Mouse (Mus musculus) olfactory bulb, adult 2 months (tissue): ENCODE measurements around the gene 3110082I17Rik. TPM values are rescaled to one million over a fixed set of nuclear protein-coding genes. Genes with fewer than 3 reads are reported as not detected.

ENCODE experiments used
- H3K27ac ChIP-seq: fragments of 200-500 bp; 2 replicates; pipeline ENCODE4 v1.5.1; 2012; ENCODE audit warnings: low read depth, low read length; ENCODE audit not compliant: insufficient read depth
- H3K4me1 ChIP-seq: fragments of 200-500 bp; 2 replicates; pipeline ENCODE4 v1.6.1; 2012; ENCODE audit warnings: low read length; ENCODE audit not compliant: control insufficient read depth, insufficient read depth
- H3K4me3 ChIP-seq: fragments of 200-500 bp; 2 replicates; pipeline ENCODE4 v1.5.1; 2012; ENCODE audit warnings: mild to moderate bottlenecking, low read depth, low read length, moderate library complexity; ENCODE audit not compliant: insufficient read depth
- CTCF ChIP-seq: fragments of 200-500 bp; IDR thresholded peaks from 2 replicates; pipeline ENCODE4 v1.5.1; 2012; ENCODE audit warnings: low read depth, mild to moderate bottlenecking, low read length, moderate library complexity; ENCODE audit not compliant: insufficient read depth
- POLR2A ChIP-seq: fragments of 200-500 bp; IDR thresholded peaks from 2 replicates; pipeline ENCODE4 v1.6.1; 2012; ENCODE audit warnings: mild to moderate bottlenecking, low read depth, low read length, moderate library complexity; ENCODE audit not compliant: insufficient read depth
- WGBS: fragments of 180-500 bp; shearing (Covaris S2); methylation state at CpG from one replicate; pipeline ENCODE4 v1.1.7; 2018; 5-methylcytosine and 5-hydroxymethylcytosine counted together
- polyA plus RNA-seq: library from polyadenylated mRNA; stranded (reverse); fragments of >200 nt; gene quantifications from 2 replicates; pipeline ENCODE4 v1.2.4, GENCODE M21; 2012; ENCODE audit warnings: low replicate concordance; ENCODE audit not compliant: missing spikeins, insufficient read depth, insufficient read length

Gene 3110082I17Rik
- polyA plus RNA-seq, 1 experiment, result not detected

DNA sequence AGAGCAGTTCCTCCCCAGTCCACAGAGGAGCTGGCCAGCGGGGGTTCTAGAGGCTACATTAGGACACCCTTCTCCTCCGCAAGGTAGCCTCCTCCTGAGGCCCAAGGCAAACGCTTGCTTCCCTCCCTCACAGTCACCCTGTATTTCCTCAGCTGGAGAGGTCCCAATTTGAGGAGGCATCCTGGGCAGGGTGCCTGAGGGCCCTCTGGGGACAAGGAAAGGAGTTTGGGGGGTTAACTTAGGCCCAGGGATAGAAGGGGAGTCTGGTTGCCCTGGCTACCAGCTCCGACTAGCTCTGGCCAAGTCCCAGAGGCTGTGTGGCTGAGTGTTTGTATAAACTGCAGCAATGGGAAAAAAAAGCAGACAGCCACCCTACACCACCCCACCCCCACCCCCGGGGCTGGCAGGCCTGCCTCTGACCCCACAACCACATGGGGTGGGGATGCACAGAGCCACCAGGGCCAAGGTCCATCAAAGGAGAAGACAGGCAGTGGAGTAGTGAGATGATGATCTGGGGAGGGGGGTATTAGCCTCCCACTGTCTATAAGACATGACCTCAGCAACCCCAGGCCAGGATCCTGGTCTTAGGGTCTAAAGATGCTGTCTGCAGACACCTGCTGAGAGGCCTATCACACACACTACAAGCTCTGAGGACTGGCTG, 95.3 kb downstream of the 3110082I17Rik start:
- WGBS, result 41% methylated on average over 5 of the region's 5 CpGs

DNA sequence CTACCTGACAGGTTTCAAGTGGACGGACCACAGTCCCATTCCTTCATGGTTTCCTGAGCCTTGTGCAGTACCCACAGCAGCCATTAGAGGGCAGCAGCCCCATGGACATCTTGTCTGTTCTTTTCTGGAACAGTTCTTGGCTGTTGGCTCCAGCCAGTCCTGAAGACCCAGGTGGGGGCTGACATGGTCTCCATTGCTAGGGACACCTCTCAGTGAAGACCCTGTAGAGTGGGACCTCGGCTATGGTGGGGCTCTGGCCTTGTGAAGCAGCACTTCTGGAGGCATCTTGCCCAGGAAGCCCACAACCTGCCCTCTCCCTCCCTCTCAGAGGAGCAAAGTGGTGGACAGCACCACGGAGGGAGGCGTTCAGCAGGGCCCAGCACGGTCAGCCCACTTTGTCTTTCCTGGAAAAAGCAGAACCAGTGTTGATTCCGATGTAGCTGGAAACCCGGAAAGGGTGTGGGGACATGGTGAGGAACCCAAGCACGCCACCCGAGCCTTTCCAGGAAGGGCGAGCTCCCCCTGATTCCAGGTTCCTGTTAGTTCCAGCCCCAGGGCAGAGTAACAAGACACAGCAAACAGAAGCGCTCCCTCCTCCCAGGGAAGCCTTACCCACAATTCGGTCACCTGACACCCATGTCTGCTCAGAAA, 95.9 kb downstream of the 3110082I17Rik start:
- no peak overlapping the region for H3K4me3 ChIP-seq
- 23% methylated on average over 12 of the region's 12 CpGs for WGBS
- no peak for TF ChIP-seq CTCF
- no peak for TF ChIP-seq POLR2A
- H3K4me1 ChIP-seq, result peaks cover 20% of the 10 kb centered on the region
- 0 out of 2 replicates have a peak overlapping the region, but pooled peaks have one; percentile 17 for H3K27ac ChIP-seq

More for the DNA sequence above, 95.3 kb downstream of the 3110082I17Rik start:
- TF ChIP-seq CTCF, result no peak
- TF ChIP-seq POLR2A, result no peak
- Histone ChIP-seq H3K4me1 (peaks cover 20% of the 10 kb centered on the region), H3K4me3 (no peak overlapping the region), H3K27ac (0 out of 2 replicates have a peak overlapping the region, but pooled peaks have one; percentile 17)

DNA sequence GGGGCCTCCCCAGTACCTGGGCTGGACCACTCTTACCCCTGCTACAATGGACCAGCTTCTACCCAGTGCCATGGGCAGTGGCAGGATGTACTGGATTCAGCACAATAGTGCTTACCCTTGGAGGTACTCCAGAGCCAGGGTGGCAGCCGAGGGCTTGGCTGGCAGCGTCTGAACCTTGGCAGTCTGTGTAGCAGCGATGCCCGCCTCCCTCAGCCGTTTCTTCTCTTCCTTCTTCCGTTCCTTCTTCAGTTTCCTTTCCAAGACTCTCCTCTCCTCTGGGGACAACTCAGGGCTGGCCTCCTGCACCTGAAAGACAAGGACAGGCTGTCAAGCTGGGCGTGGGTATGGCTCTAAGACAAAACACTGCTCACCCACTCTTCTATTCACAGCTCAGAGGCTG, 96.5 kb downstream of the 3110082I17Rik start:
- Histone ChIP-seq H3K4me3 (no peak overlapping the region), H3K27ac (no peak overlapping the region), H3K4me1 (peaks cover 20% of the 10 kb centered on the region)
- TF ChIP-seq POLR2A, result no peak
- no peak for TF ChIP-seq CTCF
- WGBS, result 21% methylated on average over 7 of the region's 7 CpGs

DNA sequence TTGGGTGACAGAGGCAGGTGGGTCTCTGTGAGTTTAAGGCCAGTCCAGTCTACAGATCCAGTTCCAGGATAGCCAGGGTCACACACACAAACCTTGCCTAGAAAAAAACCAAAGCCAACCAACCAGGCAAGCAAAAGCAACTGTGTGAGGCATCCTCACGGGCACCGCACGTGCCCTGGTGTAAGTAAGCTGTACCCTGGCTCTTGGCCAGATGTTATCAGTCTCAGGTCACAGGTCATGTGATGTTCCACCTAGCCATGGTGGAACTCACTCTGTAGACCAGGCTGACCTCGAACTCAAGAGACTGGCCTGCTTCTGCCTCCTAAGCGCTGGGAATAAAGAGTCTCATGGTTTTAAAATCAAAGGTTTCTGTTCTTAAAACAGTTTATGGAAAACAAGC, 101.1 kb downstream of the 3110082I17Rik start:
- WGBS, result 93% methylated on average over 5 of the region's 5 CpGs
- TF ChIP-seq POLR2A (no peak), CTCF (no peak)
- H3K4me3 ChIP-seq, result no peak overlapping the region
- no peak overlapping the region for H3K27ac ChIP-seq
- peaks cover under 1% of the 10 kb centered on the region for H3K4me1 ChIP-seq

DNA sequence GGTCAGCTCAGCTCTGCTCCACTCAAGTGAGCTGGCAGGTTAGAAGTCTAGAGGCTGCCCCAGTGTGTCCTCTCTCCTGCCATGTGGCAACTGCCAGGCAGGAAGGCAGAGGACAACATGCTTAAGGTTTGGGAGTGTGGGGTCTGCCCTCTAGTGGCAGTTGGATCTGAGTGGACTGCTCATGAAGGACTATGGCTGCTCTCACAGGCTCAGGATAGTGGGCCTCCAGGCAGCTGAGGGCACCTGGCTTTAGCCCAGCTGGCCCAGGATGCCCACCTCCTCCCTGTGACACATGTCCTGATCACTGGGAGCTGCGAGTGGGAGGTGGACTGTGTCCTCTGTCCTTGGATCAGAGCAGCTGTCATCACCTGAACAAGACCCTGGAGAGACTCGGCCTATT, 101.7 kb downstream of the 3110082I17Rik start:
- 80% methylated on average over 2 of the region's 2 CpGs for WGBS
- TF ChIP-seq CTCF (peak; percentile 40; the same call in 1 of the 2 replicates), POLR2A (no peak)
- Histone ChIP-seq H3K4me1 (no peaks in the 10 kb centered on the region; the same call in 1 of the 2 replicates), H3K27ac (no peak overlapping the region), H3K4me3 (no peak overlapping the region)

DNA sequence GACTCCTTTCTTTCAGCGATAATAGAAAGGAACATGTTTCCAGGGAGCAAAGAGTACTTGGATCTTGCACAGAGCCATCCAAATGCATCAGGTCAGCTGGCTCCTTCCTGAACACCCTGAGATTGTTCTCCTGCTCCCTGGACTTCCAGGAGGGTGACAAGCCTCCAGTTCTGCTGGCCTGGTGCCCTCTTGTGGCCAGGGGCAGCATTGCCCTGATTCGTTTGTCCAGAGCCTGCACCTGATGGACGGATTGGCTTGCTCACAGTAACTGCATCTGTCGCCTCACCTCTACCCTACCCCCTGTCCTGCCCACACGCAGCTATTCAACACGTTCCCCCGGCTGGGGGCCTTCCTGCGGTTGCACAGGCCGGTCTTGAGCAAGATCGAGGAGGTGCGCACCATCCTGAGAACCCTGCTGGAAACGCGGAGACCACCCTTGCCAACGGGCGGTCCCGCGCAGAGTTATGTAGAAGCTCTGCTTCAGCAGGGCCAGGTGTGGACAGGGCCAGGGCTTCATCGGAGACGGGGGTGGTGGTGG, 105.0 kb downstream of the 3110082I17Rik start:
- H3K27ac ChIP-seq, result no peak overlapping the region
- H3K4me3 ChIP-seq, result no peak overlapping the region
- WGBS, result 37% methylated on average over 19 of the region's 19 CpGs
- peak; percentile 94 for TF ChIP-seq CTCF
- TF ChIP-seq POLR2A, result no peak
- peaks cover 4% of the 10 kb centered on the region for H3K4me1 ChIP-seq

DNA sequence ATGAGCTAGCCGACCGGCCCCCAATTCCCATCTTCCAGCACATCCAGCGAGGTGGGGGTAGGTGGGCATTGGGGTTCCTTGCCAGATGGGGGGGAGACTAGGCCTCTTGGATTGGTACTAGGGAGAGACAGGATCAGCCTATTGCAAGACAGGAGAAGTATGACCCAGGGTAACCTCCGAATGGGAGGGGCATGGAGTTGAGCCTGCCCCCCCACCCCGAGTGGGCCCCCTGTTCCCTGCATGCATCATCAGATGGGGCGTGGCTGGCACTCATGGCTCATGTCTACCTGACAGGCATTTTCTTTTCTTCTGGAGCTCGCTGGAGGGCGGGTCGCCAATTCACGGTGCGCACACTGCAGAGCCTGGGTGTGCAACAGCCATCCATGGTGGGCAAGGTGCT, 106.4 kb downstream of the 3110082I17Rik start:
- 89% methylated on average over 11 of the region's 11 CpGs for WGBS
- H3K4me3 ChIP-seq, result no peak overlapping the region
- peaks cover 5% of the 10 kb centered on the region for H3K4me1 ChIP-seq
- no peak overlapping the region for H3K27ac ChIP-seq
- no peak for TF ChIP-seq CTCF
- TF ChIP-seq POLR2A, result no peak

DNA sequence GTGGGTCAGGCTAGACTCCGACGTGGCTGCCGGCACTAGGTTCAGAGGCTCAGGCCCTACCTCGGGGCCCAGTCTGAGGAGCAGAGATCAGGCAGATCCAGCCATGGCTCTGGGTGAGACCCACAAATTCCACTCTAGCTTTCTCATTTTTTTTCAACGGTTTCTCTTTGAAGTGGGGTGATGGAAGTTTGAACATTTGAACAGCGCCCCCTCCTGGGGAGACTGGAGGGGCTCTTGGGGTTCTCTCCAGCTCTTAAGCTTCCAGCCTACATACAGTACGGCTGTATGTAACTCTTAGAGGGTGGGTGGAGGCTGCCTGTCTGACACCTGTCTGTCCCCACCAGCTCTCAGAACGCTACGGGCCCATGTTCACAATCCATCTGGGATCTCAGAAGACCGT, 106.8 kb downstream of the 3110082I17Rik start:
- H3K4me1 ChIP-seq, result peaks cover 5% of the 10 kb centered on the region
- no peak overlapping the region for H3K27ac ChIP-seq
- WGBS, result 60% methylated on average over 10 of the region's 10 CpGs

DNA sequence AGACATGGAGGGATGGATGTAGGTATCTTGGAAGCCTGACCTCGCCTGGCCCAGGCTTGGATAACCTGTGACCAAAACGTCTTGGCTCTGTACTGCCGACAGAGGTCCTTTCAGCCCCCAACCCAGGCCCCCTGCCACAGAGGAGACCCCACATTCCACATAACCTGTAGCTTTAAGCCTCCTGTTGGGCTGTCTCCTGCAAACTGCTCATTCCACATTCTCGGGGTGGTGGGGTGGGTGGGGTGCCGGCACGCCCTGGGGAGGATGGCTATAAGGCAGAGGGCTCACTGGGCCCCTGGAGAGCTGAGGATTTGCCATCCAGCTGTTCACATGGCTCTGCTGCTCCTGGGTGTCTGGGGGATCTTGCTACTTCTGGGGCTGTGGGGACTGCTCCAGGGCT, 108.0 kb downstream of the 3110082I17Rik start, which contains the start of gene Cyp2w1:
TSS of gene Cyp2w1 (plus strand) at position 301 of the 400 bp plus-strand sequence.
- WGBS, result 64% methylated on average over 6 of the region's 6 CpGs
- Histone ChIP-seq H3K27ac (no peak within 1 kb of the TSS), H3K4me3 (no peak within 1 kb of the TSS), H3K4me1 (peaks cover 5% of the 10 kb centered on the region)
- TF ChIP-seq POLR2A (no peak), CTCF (no peak)

More for the DNA sequence above, 106.8 kb downstream of the 3110082I17Rik start:
- H3K4me3 ChIP-seq, result no peak overlapping the region
- TF ChIP-seq POLR2A (no peak), CTCF (peak; percentile 20; the same call in 1 of the 2 replicates)

DNA sequence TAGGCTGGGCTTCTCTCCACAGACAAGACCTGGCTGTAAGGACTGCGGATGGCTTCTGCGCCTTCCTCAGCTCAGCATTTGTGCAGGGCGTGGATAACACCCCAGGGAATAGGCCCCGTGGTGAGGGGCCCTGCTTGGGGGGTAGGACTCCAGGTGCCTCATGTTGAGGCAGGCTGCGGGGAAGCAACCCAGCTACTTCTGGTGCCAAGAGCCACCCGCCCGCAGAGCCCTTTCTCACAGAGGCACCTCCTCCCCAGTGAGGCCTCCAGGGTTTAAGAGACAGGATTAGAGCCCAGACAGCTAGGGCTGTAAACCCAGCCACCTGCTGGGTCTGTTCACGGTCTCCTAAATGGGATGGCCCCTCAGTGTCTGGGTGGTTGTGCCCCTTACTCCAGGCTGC, 108.7 kb downstream of the 3110082I17Rik start:
- H3K4me3 ChIP-seq, result no peak overlapping the region
- WGBS, result 44% methylated on average over 8 of the region's 8 CpGs
- peaks cover 5% of the 10 kb centered on the region for H3K4me1 ChIP-seq
- no peak overlapping the region for H3K27ac ChIP-seq
- TF ChIP-seq POLR2A (no peak), CTCF (no peak)
